Mouse (Mus musculus) lung, postnatal 0 days (tissue): ENCODE data around the gene Ncmap.

Experiments
- CTCF ChIP-seq: IDR thresholded peaks from 2 replicates; pipeline ENCODE4 v1.5.1; 2016; ENCODE audit warnings: antibody characterized with exemption, mild to moderate bottlenecking
- EP300 ChIP-seq: IDR thresholded peaks from 2 replicates; pipeline ENCODE4 v1.6.1; 2016; ENCODE audit warnings: antibody characterized with exemption, mild to moderate bottlenecking, control low read depth

- TF ChIP-seq EP300 (no peak), CTCF (no peak)
Observed at GRCm38 (mm10) chr4:135357221-135357920, 40.7 kb downstream of the Ncmap start.
